Mouse (Mus musculus) forebrain, embryonic 10.5 days (tissue): ENCODE results near the gene Ncoa6. TPM values are rescaled to one million over a fixed set of nuclear protein-coding genes. Genes with fewer than 3 reads are reported as not detected.

Experiments used
- DNase-seq: peaks from one replicate; pipeline ENCODE4 v3.0.0-alpha.2; 2017; ENCODE audit warnings: low spot score; ENCODE audit errors: extremely low spot score
- H3K27ac ChIP-seq: fragments of 300-500 bp; sonication (generic); 2 replicates; pipeline ENCODE4 v1.5.1; 2016; ENCODE audit warnings: mild to moderate bottlenecking
- H3K27me3 ChIP-seq: fragments of 300-500 bp; sonication (generic); 2 replicates; pipeline ENCODE4 v1.6.1; 2016; ENCODE audit warnings: mild to moderate bottlenecking; ENCODE audit not compliant: poor library complexity, severe bottlenecking
- H3K36me3 ChIP-seq: fragments of 300-500 bp; sonication (generic); replicated peaks from 2 replicates; pipeline ENCODE4 v1.6.1; 2016; ENCODE audit warnings: mild to moderate bottlenecking, moderate library complexity
- H3K4me1 ChIP-seq: fragments of 300-500 bp; sonication (generic); 2 replicates; pipeline ENCODE4 v1.6.1; 2016
- H3K4me3 ChIP-seq: fragments of 300-500 bp; sonication (generic); 2 replicates; pipeline ENCODE4 v1.5.1; 2016; ENCODE audit warnings: mild to moderate bottlenecking, moderate library complexity
- H3K9me3 ChIP-seq: fragments of 300-500 bp; sonication (generic); 2 replicates; pipeline ENCODE4 v1.6.1; 2016; ENCODE audit warnings: mild to moderate bottlenecking, moderate library complexity
- WGBS: fragments of 180-500 bp; shearing (Covaris S2); methylation state at CpG from one replicate; pipeline ENCODE4 v1.1.7; 2016; 5-methylcytosine and 5-hydroxymethylcytosine counted together
- polyA plus RNA-seq: library from polyadenylated mRNA; unstranded; fragments of >200 nt; fragmentation: Nextera tagmentation; extraction: Ambion mirVana; gene quantifications from 2 replicates; pipeline ENCODE4 v1.2.1, GENCODE M21; 2016

Gene Ncoa6
- 22.9 and 23.7 TPM in 2 replicates for polyA plus RNA-seq

DNA sequence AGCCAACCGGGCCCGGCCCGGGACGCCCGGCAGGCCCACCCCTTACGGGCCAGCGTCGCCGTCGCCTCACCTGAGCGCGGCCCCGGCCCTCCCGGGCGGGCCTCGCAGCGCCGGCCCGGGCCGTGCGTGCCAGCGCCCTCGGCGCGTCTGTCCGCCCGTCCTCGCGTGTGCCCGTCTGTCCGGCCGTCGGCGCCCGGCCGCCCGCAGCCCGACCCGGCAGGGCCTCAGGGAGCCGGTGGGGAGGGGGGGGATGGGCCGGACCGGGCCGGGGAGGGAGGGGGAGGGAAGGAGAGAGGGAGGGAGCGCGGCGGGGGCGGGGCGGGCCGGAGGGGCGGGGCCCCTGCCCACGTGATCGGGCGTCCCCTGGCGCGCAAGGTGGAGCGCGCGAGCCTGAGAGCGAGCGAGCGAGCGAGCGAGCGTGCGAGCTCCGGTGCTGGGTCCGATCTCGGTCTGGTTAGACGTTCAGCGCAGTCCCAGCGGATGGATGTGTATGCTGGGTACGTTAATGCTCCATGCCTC, at the start of gene Ncoa6:
TSS of gene Ncoa6 (minus strand) at position 325 of the 519 bp plus-strand sequence.
- Histone ChIP-seq H3K4me3 (peak within 1 kb of the TSS; percentile 89), H3K4me1 (peaks cover 21% of the 10 kb centered on the region), H3K27ac (peak within 1 kb of the TSS; percentile 97), H3K27me3 (peaks cover 8% of the 10 kb centered on the region), H3K9me3 (no peaks in the 10 kb centered on the region), H3K36me3 (no peaks in the 10 kb centered on the region)
- WGBS, result under 1% methylated on average over 65 of the region's 72 CpGs
- DNase-seq, result peak; percentile 81

DNA sequence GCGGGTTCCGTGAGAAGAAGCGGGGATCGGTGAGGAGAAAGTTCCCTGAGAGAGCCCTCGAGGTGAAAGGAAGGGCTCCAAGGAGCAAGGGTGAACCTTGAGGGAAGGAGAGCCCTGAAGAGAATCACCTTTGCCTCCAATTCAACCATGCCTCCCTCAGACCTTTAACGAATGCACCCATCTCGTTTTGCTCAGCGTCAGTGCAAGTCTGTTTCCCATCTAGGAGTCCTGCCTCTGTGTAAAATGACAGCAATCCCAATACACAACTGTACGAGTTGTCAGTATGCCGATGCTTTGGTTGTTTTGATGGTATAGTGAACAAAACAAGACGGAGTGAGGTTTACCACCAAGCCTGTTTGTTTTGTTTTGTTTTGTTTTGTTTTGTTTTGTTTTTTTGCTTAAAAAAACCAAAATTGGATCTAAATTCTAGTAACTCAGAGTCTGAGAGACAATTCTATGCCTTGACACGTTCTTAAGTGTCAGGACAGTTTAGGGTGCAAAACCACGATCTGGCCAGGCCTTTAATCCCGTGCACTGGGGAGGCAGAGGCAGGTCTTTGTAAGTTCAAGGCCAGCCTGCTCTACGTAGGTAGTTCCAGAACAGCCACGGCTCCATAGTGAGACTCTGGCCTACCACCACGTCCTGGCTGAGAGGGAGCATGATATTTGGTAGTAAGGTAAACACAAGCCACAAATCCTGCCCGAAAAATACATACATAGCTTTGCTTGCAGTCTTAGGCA, 45.0 kb upstream of the Ncoa6 start:
- 26% methylated on average over 18 of the region's 18 CpGs for WGBS
- Histone ChIP-seq H3K36me3 (no peaks in the 10 kb centered on the region), H3K9me3 (no peaks in the 10 kb centered on the region), H3K4me1 (peaks cover 31% of the 10 kb centered on the region), H3K4me3 (peak overlapping the region; percentile 66), H3K27me3 (peaks cover 22% of the 10 kb centered on the region), H3K27ac (peak overlapping the region; percentile 82)
- no peak for DNase-seq

DNA sequence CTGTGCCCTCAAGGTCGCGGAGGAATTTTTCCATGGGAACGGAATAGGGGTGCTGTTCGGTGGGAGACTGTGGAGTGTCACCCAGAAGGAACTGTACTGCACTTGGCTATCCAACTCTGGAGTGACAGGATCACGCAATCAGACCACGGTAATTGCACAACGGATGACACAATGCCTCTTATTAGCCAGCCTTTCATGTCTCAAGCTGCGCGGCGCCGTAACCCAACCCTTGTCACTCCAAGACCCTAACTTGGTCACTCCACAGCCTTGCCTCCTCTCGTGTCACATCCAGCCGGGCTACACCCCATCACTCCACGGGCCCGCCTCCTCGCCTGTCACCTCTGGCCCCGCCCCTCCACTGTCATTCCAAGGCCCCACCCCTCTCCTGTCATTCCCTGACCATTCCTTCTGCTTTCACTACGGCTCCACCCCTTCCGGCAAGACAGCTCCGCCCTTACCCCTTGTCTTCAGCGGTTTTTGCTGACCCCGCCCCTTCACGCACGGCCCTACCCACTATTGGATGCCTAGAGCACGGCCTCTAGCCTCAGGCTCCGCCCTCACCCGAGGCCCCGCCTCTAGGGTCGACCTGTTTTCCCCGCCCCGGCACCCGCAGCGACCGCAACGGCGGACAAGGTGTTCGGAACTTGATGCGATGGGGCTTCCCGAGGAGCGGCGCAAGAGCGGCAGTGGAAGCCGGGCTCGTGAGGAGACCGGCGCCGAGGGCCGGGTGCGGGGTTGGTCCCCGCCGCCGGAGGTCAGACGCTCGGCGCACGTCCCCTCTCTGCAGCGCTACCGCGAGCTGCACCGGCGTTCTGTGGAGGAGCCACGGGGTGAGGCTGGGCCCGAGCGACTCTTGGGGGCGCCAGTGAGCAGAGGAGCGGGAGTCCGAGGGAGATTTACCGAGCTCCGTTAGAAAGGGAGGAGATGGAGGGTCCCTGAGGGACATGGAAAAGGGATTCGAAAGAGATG, 44.0 kb upstream of the Ncoa6 start, which contains the start of the genes Acss2 and Ggt7:
TSS of gene Acss2 (plus strand) at position 494 of the 969 bp plus-strand sequence.
TSS of gene Ggt7 (minus strand) at position 783 of the 969 bp plus-strand sequence.
- Histone ChIP-seq H3K4me3 (peak within 1 kb of the TSS; percentile 66), H3K27ac (peak within 1 kb of the TSS; percentile 82), H3K36me3 (no peaks in the 10 kb centered on the region), H3K4me1 (peaks cover 35% of the 10 kb centered on the region), H3K9me3 (no peaks in the 10 kb centered on the region), H3K27me3 (peaks cover 29% of the 10 kb centered on the region)
- peak; percentile 98 for DNase-seq
- WGBS, result 4% methylated on average over 70 of the region's 70 CpGs

DNA sequence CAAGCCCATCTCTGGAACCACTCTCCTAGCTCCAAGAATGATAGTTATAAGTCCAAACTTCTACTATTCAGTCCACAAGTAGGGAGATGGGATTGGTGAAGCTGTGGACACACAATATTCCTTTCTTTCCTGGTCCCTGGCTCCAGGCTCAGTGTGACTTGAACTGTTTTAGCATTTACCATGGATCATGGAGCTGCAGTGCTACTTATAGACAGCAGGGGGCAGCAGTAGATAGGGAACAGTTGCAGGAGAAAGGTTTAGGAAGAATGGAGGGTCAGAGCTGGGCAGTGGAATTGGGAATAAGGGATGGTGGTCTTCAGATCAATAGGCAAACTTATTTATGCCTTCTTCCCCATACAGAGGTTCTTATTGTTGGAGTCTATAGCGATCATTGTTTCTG, 42.2 kb upstream of the Ncoa6 start:
- no peak overlapping the region for H3K27ac ChIP-seq
- H3K4me1 ChIP-seq, result peaks cover 35% of the 10 kb centered on the region
- no peaks in the 10 kb centered on the region for H3K9me3 ChIP-seq
- no peak overlapping the region for H3K4me3 ChIP-seq
- peaks cover 29% of the 10 kb centered on the region for H3K27me3 ChIP-seq
- peak; percentile 73 for DNase-seq
- 6% methylated on average over 1 of the region's 1 CpGs for WGBS
- H3K36me3 ChIP-seq, result no peaks in the 10 kb centered on the region

DNA sequence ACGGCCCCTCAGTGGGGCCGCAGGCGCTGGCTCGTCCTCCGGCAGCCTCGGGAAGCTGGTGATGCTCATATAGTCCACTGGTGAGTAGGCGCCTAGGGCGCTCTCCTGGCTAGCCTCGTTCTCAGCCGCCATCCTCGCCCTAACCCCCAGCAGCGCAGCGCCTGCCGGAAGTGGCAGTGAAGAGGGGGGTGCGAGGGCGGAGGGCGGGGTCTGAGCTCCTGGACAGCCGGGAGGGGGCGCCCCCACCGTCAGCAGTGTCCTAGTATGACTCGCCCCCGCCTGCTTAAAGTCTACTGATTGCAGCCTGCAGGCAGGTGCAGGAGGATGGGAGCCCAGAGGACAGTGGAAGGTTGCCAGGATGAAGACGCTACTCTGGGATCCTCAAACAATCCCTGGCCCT, 41.0 kb upstream of the Ncoa6 start:
- DNase-seq, result peak; percentile 56
- peaks cover 29% of the 10 kb centered on the region for H3K27me3 ChIP-seq
- H3K9me3 ChIP-seq, result no peaks in the 10 kb centered on the region
- H3K27ac ChIP-seq, result peak overlapping the region; percentile 83
- H3K36me3 ChIP-seq, result no peaks in the 10 kb centered on the region
- under 1% methylated on average over 23 of the region's 23 CpGs for WGBS
- peak overlapping the region; percentile 64 for H3K4me3 ChIP-seq
- H3K4me1 ChIP-seq, result peaks cover 35% of the 10 kb centered on the region

DNA sequence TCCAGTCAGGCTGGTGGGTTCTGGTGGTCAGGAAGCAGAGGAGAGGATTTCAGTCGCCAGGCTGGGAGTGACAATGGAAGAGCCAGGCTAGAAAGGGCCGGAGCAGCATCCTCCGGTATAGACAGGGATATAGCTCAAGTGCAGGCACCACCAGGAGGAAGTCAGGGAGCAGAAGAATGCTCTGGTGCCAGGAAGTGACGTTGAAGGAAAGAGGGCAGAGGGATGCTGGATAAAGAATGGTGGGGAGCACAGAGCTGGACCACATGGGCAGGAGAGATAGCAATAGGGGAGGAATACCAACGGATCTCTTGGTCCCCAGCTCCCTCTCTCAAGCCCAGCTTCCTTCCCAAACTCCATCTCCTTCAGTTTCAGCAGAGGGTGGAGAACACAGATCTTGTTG, 39.8 kb upstream of the Ncoa6 start:
- no peak overlapping the region for H3K27ac ChIP-seq
- DNase-seq, result no peak
- H3K27me3 ChIP-seq, result peaks cover 29% of the 10 kb centered on the region
- H3K4me1 ChIP-seq, result peaks cover 30% of the 10 kb centered on the region
- WGBS, result 72% methylated on average over 5 of the region's 5 CpGs
- no peaks in the 10 kb centered on the region for H3K36me3 ChIP-seq
- peak overlapping the region; percentile 64; the same call in 1 of the 2 replicates for H3K4me3 ChIP-seq
- no peaks in the 10 kb centered on the region for H3K9me3 ChIP-seq

DNA sequence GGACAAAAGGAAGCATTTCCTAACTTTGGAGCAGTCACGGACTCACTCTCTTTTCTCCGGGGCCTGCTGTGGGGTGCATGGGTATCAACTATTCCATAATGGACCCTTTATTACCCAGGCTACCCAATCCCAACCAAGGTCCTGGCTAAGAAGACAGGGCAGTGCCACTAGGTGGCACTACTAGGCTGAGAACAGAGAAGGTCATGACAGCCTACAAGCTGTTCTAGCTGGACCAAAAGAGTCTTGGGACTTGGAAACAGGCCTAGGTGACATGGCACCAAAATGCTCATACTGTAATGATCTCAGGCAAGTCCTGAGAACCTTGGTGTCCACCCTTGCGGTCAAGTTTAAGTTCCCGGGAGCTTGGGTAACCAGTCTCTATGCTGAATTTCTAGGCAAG, 38.8 kb upstream of the Ncoa6 start:
- Histone ChIP-seq H3K27ac (no peak overlapping the region), H3K4me1 (peaks cover 28% of the 10 kb centered on the region), H3K4me3 (no peak overlapping the region), H3K9me3 (no peaks in the 10 kb centered on the region), H3K36me3 (no peaks in the 10 kb centered on the region), H3K27me3 (peaks cover 29% of the 10 kb centered on the region)
- WGBS, result 65% methylated on average over 4 of the region's 4 CpGs
- DNase-seq, result peak; percentile 35

DNA sequence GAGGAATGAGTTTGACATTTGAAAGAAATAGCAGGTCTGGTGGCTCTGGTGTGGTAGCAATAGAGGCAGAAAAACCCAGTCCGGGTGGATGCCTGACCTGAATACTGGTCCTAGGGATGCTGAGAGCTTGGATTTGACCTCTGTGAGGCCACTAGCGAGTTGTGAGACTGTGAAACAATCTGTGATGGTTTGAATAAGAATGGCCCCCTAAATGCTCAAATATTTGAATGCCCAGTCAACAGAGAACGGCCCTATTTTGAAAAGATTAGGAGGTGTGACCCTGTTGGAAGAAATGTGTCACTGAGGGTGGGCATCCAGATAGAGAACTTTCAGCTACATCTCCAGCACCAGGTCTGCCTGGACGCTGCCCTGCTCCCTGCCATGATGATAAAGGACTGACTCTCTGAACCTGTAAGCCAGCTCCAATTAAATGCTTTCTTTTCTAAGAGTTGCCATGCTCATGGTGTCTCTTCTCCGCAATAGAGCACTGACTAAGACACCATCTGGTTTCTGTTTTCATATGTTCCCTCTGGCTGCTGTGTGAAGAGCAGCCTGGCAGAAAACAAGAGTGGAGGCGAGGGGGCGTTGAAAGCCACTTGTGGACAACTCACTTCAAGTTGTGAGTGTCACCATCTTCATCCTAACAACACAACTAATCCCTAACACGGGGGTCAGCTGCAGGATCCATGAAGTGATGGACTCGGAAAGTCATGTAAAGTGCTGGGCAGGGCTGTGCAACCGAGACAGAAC, 34.2 kb upstream of the Ncoa6 start:
- no peaks in the 10 kb centered on the region for H3K9me3 ChIP-seq
- H3K4me1 ChIP-seq, result peaks cover 18% of the 10 kb centered on the region
- WGBS, result 82% methylated on average over 10 of the region's 10 CpGs
- H3K27me3 ChIP-seq, result no peaks in the 10 kb centered on the region
- no peak overlapping the region for H3K4me3 ChIP-seq
- peaks cover 7% of the 10 kb centered on the region for H3K36me3 ChIP-seq
- no peak overlapping the region for H3K27ac ChIP-seq
- peak; percentile 8 for DNase-seq

DNA sequence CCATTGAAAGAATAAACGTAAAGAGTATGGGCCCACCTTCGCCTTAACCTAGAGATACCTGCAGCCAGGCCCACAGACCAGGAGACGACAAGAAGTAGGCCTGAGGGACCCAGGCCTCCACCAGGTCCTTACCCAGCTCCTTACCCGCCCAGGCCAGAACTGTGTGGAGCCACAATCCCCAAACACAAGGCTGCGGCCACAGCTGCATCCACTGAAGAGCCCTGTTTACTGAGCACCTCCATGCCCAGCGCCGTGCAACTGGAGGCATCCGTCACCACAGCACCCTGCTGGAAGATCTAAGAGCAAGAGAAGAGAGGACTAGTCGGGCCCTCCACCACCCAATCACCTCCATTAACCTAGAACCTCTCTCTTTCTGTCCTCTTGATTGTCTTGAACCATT, 32.1 kb upstream of the Ncoa6 start:
- Histone ChIP-seq H3K27ac (no peak overlapping the region), H3K4me1 (peaks cover 19% of the 10 kb centered on the region), H3K4me3 (no peak overlapping the region), H3K27me3 (no peaks in the 10 kb centered on the region), H3K9me3 (no peaks in the 10 kb centered on the region), H3K36me3 (peaks cover 8% of the 10 kb centered on the region)
- WGBS, result 89% methylated on average over 9 of the region's 9 CpGs
- peak; percentile 12 for DNase-seq

DNA sequence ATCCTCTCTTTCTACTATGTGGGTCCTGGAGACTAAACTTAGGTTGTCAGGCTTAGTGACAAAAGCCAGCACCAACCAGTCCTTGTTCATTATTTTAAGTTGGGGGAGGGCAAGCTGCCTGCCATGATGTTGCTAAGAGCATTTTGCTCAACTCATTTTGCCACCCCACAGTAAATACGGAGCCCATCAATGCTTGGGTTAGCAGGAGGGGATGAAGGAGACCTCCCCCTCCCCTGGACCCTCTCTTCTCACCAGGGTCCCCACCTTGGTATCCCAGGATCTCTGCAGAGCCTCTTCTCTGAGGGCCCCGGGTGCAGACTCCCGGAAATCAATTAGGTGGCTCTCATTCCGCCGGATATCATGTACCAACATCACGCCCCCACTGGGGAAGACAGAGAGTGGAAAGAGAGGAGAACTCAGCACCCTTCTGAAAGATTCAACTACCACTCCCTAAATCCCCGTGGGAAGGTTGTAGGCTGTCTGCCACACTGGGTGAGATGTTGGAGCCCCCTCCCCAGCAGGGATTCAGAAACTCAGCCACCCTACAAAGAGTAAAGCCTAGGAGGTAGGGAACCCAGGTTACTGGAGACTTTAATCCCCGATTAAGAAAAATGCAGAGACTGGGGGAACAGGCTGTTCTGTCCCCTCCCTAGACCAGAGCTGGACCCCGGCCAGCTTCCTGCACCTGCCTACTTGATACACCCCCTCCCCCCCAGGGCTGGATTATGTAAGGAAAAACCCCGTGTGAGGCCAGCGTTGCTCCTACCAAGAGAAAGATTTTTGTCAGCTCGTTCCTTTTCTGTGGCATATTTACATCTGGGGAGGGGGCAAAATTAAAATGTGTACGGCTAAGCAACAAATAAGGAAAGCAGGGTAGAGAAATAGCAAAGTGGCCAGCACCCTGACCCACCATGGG, 31.0 kb upstream of the Ncoa6 start:
- H3K27ac ChIP-seq, result 0 out of 2 replicates have a peak overlapping the region, but pooled peaks have one; percentile 42
- H3K4me1 ChIP-seq, result peaks cover 19% of the 10 kb centered on the region
- WGBS, result 66% methylated on average over 13 of the region's 13 CpGs
- H3K4me3 ChIP-seq, result no peak overlapping the region
- no peaks in the 10 kb centered on the region for H3K9me3 ChIP-seq
- peaks cover 13% of the 10 kb centered on the region for H3K36me3 ChIP-seq
- no peaks in the 10 kb centered on the region for H3K27me3 ChIP-seq
- DNase-seq, result peak; percentile 11

DNA sequence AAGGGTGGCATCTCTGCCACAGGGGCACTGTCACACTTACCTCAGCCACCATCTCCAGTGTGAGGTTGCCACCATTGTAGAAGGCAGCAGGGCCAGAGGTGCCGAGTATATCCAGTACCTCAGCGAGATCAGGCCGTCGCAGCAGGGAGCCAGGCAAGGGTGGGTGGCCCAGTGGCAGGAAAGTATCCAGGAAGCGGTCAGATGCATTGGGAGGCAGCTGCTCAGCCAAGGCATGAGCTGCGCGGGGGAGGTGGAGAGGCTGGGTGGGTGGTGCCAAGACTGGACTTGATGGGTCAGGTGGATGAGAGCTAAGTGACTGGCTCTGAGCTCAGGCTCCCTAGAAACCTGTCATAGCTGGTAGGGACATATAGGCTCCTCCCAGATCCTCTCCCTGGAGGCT, 28.9 kb upstream of the Ncoa6 start:
- no peak for DNase-seq
- Histone ChIP-seq H3K4me3 (no peak overlapping the region), H3K36me3 (peaks cover 22% of the 10 kb centered on the region), H3K27ac (no peak overlapping the region), H3K9me3 (no peaks in the 10 kb centered on the region), H3K4me1 (peaks cover 14% of the 10 kb centered on the region), H3K27me3 (no peaks in the 10 kb centered on the region)
- 82% methylated on average over 7 of the region's 7 CpGs for WGBS
